Mouse (Mus musculus) left cerebral cortex, adult 9 months (tissue): ENCODE results near the gene Cars.
"Not testable (repeated sequence)": the region's sequence is repeated elsewhere in the genome, so short reads cannot be mapped to it uniquely, and the experiment has no call there.

Source experiments
- DNase-seq, 2 experiments: peaks; one replicate each; pipeline ENCODE4 v3.0.0; 2022; ENCODE audit warnings: low spot score in 2 of 2

The Cars gene

GRCm38 (mm10) chr7:143599428-143600230 is at the start of gene Cars:
Gene Cars (minus strand): TSS chr7:143600090.
- DNase-seq = peak; percentile 83 to 93

- peak in 1 of 2 experiments; percentile 71 for DNase-seq
These were observed 49.3 kb upstream of the Cars start, which contains the start of gene Tnfrsf22 for GRCm38 (mm10) chr7:143649034-143649768. Gene Tnfrsf22 (minus strand): TSS chr7:143649661.

GRCm38 (mm10) chr7:143643949-143644348 is 44.1 kb upstream of the Cars start:
- not testable (repeated sequence) for DNase-seq

DNA sequence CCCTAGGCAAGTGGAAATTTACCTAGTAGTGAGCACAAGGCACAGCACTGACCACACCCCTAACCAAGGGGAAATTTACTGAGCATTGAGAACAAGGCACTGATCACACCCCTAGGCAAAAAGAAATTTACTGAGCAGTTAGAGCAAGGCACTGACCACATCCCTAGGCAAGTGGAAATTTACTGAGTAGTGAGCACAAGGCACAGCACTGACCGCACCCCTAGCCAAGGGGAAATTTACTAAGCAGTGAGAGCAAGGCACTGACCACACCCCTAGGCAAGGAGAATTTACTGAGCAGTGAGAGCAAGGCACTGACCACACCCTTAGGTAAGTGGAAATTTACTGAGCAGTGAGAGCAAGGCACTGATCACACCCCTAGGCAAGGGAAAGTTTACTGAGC is 36.8 kb upstream of the Cars start:
- DNase-seq = no peak

GRCm38 (mm10) chr7:143631503-143631902 is 31.6 kb upstream of the Cars start:
- no peak for DNase-seq

- DNase-seq = no peak
These were observed 29.6 kb upstream of the Cars start for GRCm38 (mm10) chr7:143629501-143629900.

DNA sequence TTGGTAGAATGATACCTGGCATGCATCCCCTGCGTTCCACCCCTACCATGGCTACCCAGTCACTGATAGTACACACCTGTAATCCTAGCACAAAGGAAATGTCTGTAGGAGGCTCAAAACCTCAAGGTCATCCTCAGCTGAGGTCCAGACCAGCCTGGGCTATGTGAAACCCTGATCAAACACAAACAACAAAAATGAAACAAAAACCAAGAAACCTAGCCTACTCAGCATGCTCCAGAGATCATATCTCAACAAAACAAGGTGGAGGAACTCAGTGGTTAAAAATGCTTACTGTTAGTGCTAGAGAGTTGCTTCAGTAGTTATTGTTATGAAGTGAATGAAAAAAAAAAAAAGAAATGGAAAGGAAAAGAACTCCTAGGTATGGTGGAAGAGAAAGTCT is 28.6 kb upstream of the Cars start, which contains the start of gene Tnfrsf26:
TSS of gene Tnfrsf26 (minus strand) at position 183 of the 400 bp plus-strand sequence.
- DNase-seq = no peak

DNA sequence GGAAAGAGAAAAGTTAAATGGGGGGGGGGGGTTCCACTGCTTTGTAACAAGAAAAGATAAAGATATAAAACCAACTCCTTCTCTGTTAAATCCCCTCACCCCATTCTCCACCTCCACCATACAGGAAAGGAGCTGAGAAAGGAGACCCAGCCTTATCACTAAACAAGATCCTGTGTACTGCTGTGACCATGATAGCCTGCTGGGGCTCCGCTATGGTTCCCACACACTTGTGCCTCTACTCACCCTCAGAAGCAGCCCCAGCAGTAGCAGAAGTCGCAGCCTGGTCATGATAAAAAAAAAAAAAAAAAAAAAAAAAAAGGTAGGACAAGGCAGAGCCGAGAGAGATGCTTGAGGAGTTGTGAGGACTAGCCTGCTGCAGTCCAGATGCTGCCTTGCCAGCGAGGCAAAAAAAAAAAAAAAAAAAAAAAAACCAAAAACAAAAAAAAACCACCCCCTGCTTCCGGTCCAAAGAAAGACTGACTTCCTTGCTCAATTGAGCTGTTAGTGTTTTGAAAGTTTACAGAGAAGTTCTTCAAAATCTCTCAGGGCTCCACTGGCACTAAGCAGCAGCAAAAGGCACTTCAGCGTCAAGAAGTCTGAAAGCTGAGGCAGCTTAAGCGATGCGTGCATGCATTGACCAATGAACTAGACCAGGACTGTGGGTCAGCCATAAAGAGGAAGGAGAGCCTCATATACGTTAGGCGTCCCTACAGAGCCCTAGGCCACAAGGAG is 27.8 kb upstream of the Cars start:
- no peak for DNase-seq

DNA sequence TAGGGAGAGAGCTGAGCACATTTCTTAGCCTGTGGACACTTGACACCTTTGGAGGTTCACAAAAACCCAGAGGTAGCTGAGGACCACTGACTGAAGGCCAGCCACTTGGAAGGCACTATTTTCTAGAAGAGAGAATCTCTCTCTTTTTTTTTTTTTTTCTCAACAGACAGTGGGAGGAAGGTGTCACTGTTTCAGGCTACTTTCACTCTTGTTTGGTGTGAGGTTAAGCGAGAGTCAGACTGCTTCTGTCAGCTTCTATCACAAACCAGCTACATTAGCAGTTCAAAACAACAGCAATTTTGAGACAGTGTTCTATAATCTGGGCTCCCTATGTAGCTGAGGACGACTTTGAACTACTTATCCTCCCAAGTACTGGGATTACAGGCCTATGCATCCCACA is 26.3 kb upstream of the Cars start:
- no peak for DNase-seq

- DNase-seq = no peak
These were observed 25.3 kb upstream of the Cars start for GRCm38 (mm10) chr7:143625151-143625550.

- no peak for DNase-seq
These were observed 24.7 kb upstream of the Cars start for GRCm38 (mm10) chr7:143624561-143624960.

DNA sequence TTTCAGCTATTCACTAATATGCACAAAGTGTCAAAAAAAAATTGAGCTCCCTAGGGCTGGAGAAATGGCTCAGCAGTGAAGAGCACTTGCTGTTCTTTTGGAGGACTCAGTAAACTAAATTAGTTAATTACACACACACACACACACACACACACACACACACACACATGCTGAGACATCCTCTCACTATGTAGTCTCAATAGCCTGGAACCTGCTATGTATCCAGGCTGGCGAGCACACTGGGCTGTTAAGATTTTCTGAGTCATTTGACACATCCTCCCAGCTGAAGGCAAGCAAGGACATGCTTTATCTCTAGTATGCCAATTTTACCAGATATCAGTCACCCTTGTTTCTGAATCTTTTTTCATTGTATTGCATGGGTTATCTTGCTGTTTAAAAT is 21.1 kb upstream of the Cars start:
- no peak for DNase-seq

- DNase-seq = no peak
These were observed 14.7 kb upstream of the Cars start for GRCm38 (mm10) chr7:143614404-143615135.

- no peak for DNase-seq
These were observed 12.3 kb upstream of the Cars start for GRCm38 (mm10) chr7:143612215-143612614.

GRCm38 (mm10) chr7:143605321-143605720 is 5.4 kb upstream of the Cars start:
- no peak for DNase-seq

DNA sequence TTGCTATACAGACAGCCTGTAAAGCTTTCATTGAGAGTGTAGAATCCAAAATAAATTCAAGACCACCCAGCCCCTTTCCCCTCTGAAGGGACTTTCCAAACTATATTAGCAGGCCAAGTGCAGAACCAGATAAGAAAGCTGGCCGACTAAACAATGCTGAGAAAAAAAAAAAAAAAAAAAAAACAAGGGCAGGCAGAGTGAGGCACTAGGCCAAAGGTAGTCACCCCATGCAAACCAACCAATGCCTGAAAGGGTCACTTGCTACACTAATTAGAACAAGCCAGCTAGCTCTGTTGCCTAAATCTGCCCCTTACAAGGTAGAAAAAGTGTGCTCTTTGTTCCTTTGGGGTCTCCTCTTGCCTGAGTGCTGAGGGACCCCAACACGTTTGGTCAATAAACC is 5.0 kb upstream of the Cars start:
- no peak for DNase-seq

DNA sequence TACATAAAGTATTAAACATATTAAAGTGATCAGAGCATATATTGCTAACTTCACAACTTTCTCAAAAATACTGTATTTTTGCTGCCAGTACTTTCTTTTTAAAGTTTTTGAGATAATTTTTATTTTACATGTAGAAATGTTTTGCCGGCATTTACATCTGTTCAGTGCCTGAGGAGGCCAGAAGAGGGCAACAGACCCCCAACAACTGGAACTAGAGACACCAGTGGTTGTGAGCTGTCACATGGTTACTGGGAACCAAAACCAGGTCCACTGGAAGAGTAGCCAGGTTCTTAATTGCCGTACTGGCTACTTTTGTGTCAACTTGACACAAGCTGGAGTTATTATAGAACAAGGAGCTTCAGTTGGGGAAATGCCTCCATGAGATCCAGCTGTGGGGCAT is 1.8 kb upstream of the Cars start:
- no peak for DNase-seq

DNA sequence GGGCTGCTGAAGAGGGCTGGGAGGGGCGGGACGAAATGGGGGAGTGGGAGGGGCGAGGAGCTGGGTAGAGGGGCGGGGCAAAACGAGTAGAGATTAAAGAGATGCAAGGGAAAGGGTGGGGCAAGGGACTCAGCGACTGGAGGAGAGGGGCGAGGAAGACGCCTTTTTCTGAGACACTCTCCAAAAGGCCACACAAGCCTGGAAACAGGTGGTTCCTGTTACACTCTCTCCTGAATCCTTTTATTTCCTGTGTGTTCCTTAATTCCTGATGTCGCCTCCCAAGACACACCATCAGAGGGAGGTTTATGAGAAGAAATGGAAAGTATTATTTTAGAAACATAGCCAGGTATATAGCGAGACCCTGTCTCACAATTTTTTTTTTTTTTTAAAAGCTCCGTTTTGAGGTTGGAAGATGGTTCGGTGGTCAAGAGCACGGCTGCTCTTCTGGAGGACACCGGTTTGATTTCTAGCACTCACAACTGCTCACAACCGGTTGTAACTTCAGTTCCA is 396 bp upstream of the Cars start:
- no peak for DNase-seq

DNA sequence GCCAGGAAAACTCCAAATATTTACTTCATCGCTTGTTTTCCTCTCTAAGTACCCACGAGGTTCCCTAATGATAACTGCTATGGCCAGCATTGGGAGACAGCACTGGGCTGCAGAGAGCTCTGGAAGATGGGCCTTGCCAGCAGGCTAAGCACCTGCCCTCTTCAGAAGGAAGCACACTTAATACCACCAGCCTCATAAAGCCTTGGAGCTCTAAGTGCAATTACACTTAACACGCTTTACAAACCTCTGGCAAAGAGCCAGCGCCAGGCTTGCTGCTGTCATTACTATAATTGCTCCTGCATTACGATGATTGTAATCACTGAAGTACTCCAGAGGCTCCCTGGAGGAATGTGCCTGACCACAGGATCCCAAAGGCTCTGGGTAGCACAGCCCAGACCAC is 5.0 kb downstream of the Cars start:
- DNase-seq = no peak

GRCm38 (mm10) chr7:143592255-143592654 is 7.6 kb downstream of the Cars start:
- no peak for DNase-seq

GRCm38 (mm10) chr7:143588006-143588405 is 11.9 kb downstream of the Cars start:
- DNase-seq = no peak
